Mouse (Mus musculus) bone marrow, adult 2 months (tissue): ENCODE measurements around the gene Wls.

Source experiments
- CTCF ChIP-seq: fragments of 200-500 bp; IDR thresholded peaks from 2 replicates; pipeline ENCODE4 v1.5.1; 2011; ENCODE audit warnings: low read length, control low read depth; ENCODE audit not compliant: control insufficient read depth, insufficient read depth
- POLR2A ChIP-seq: fragments of 200-500 bp; IDR thresholded peaks from 2 replicates; pipeline ENCODE4 v1.6.1; 2011; ENCODE audit warnings: low read depth, mild to moderate bottlenecking, control low read depth, low read length, borderline replicate concordance; ENCODE audit not compliant: control insufficient read depth

- TF ChIP-seq POLR2A: no peak
- TF ChIP-seq CTCF: no peak
These were observed 12.5 kb downstream of the Wls start for GRCm38 (mm10) chr3:159851980-159852379.
